Mouse (Mus musculus): ENCODE measurements at regions not wholly inside any gene's neighbourhood (a gene's known extent, or its start where the extent isn't known, plus 50 kb on each side); places are given as distances from the start of the nearest gene placed in this dataset.

GRCm38 (mm10) chr8:26226612-26227528, 107.5 kb downstream of the Gm45692 start:
- Histone ChIP-seq H3K9me3 (ENCODE audit: control insufficient read depth, low read length) (no peaks in the 10 kb centered on the region), H3K27ac (ENCODE audit: low read length) (no peak overlapping the region), H3K27me3 (replicated peaks; ENCODE audit: control insufficient read depth, insufficient read depth, low read length) (no peaks in the 10 kb centered on the region), H3K36me3 (ENCODE audit: control insufficient read depth, insufficient read depth, low read length) (no peaks in the 10 kb centered on the region), H3K9ac (ENCODE audit: low read depth, low read length) (no peak overlapping the region), H3K4me1 (ENCODE audit: control insufficient read depth, insufficient read depth, low read length) (no peaks in the 10 kb centered on the region), H3K4me3 (ENCODE audit: low read length) (no peak overlapping the region), H3K4me2 (ENCODE audit: low read depth, low read length) (no peak overlapping the region)
- 59% methylated on average over 30 of the region's 30 CpGs for WGBS
- ATAC-seq: no peak

DNA sequence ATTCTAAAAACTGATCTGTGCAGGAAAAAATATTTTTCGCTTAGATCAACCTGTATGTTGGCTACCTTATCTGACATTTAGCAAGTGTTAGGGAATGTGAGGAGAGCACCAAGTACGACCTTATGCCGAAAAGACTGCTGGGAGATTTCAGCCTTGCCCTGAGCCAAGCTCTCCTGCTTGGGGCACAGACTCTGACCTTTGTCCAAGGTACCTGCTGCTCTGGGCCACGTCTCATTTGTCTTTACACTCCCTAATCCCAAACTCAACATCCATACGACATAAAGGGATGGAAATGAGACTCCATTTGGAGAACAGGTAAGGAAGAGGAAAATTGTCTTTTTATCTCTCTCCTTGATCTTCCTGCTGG, 108.2 kb downstream of the Gm45692 start:
- no peak for ATAC-seq
- Histone ChIP-seq H3K9me3 (ENCODE audit: control insufficient read depth, low read length) (no peaks in the 10 kb centered on the region), H3K9ac (ENCODE audit: low read depth, low read length) (no peak overlapping the region), H3K36me3 (ENCODE audit: control insufficient read depth, insufficient read depth, low read length) (no peaks in the 10 kb centered on the region), H3K4me3 (ENCODE audit: low read length) (no peak overlapping the region), H3K27ac (ENCODE audit: low read length) (no peak overlapping the region), H3K4me1 (ENCODE audit: control insufficient read depth, insufficient read depth, low read length) (no peaks in the 10 kb centered on the region), H3K27me3 (replicated peaks; ENCODE audit: control insufficient read depth, insufficient read depth, low read length) (no peaks in the 10 kb centered on the region), H3K4me2 (ENCODE audit: low read depth, low read length) (no peak overlapping the region)
- WGBS: 50% methylated on average over 5 of the region's 5 CpGs

- 88% methylated on average over 8 of the region's 8 CpGs for WGBS
- Histone ChIP-seq H3K27me3 (replicated peaks; ENCODE audit: control insufficient read depth, insufficient read depth, low read length) (no peaks in the 10 kb centered on the region), H3K4me2 (ENCODE audit: low read depth, low read length) (no peak overlapping the region), H3K27ac (ENCODE audit: low read length) (no peak overlapping the region), H3K4me1 (ENCODE audit: control insufficient read depth, insufficient read depth, low read length) (no peaks in the 10 kb centered on the region), H3K4me3 (ENCODE audit: low read length) (no peak overlapping the region), H3K9me3 (ENCODE audit: control insufficient read depth, low read length) (no peaks in the 10 kb centered on the region), H3K36me3 (ENCODE audit: control insufficient read depth, insufficient read depth, low read length) (no peaks in the 10 kb centered on the region), H3K9ac (ENCODE audit: low read depth, low read length) (no peak overlapping the region)
- ATAC-seq: no peak
These were observed 110.2 kb downstream of the Gm45692 start for GRCm38 (mm10) chr8:26229548-26229947.

GRCm38 (mm10) chr8:26239075-26239474, 119.7 kb downstream of the Gm45692 start:
- H3K4me2 ChIP-seq (ENCODE audit: low read depth, low read length): no peak overlapping the region
- H3K4me1 ChIP-seq (ENCODE audit: control insufficient read depth, insufficient read depth, low read length): no peaks in the 10 kb centered on the region
- no peak overlapping the region for H3K27ac ChIP-seq (ENCODE audit: low read length)
- no peak overlapping the region for H3K9ac ChIP-seq (ENCODE audit: low read depth, low read length)
- no peak for ATAC-seq
- no peaks in the 10 kb centered on the region for H3K36me3 ChIP-seq (ENCODE audit: control insufficient read depth, insufficient read depth, low read length)
- H3K9me3 ChIP-seq (ENCODE audit: control insufficient read depth, low read length): no peaks in the 10 kb centered on the region
- 89% methylated on average over 2 of the region's 2 CpGs for WGBS
- H3K4me3 ChIP-seq (ENCODE audit: low read length): no peak overlapping the region
- H3K27me3 ChIP-seq (replicated peaks; ENCODE audit: control insufficient read depth, insufficient read depth, low read length): no peaks in the 10 kb centered on the region

- H3K9ac ChIP-seq (ENCODE audit: low read depth, low read length): no peak overlapping the region
- 33% methylated on average over 4 of the region's 4 CpGs for WGBS
- no peak overlapping the region for H3K27ac ChIP-seq (ENCODE audit: low read length)
- peak; percentile 36; the same call in 1 of the 2 replicates for ATAC-seq
- H3K36me3 ChIP-seq (ENCODE audit: control insufficient read depth, insufficient read depth, low read length): no peaks in the 10 kb centered on the region
- no peak overlapping the region for H3K4me2 ChIP-seq (ENCODE audit: low read depth, low read length)
- H3K4me1 ChIP-seq (ENCODE audit: control insufficient read depth, insufficient read depth, low read length): no peaks in the 10 kb centered on the region
- no peaks in the 10 kb centered on the region for H3K27me3 ChIP-seq (replicated peaks; ENCODE audit: control insufficient read depth, insufficient read depth, low read length)
- no peaks in the 10 kb centered on the region for H3K9me3 ChIP-seq (ENCODE audit: control insufficient read depth, low read length)
- H3K4me3 ChIP-seq (ENCODE audit: low read length): no peak overlapping the region
These were observed 120.3 kb downstream of the Gm45692 start for GRCm38 (mm10) chr8:26239604-26240003.

- Histone ChIP-seq H3K4me3 (ENCODE audit: low read length) (no peak overlapping the region), H3K9ac (ENCODE audit: low read depth, low read length) (no peak overlapping the region), H3K27ac (ENCODE audit: low read length) (no peak overlapping the region), H3K27me3 (replicated peaks; ENCODE audit: control insufficient read depth, insufficient read depth, low read length) (no peaks in the 10 kb centered on the region), H3K4me2 (ENCODE audit: low read depth, low read length) (no peak overlapping the region), H3K9me3 (ENCODE audit: control insufficient read depth, low read length) (no peaks in the 10 kb centered on the region), H3K36me3 (ENCODE audit: control insufficient read depth, insufficient read depth, low read length) (no peaks in the 10 kb centered on the region), H3K4me1 (ENCODE audit: control insufficient read depth, insufficient read depth, low read length) (no peaks in the 10 kb centered on the region)
- no peak for ATAC-seq
- WGBS: 52% methylated on average over 4 of the region's 4 CpGs
These were observed 124.4 kb downstream of the Gm45692 start for GRCm38 (mm10) chr8:26243743-26244142.

DNA sequence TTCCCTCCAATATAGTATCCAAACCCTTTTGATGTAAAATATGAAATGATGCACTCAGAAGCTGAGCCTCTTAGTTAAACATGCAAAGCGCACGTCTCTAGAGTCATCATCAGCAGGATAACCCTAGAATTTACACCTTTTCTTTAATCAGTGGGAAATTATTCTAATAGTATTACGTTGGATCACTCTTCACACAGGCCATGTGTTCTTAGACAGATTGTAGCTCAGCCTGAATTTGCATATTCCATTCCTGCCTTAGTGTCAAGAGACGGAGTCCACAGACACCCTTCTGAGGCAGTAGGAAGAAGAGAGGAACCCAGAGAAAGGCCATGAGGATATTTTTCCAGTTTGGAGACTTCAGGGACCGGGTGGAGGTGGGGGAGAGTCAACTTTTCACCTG, 125.0 kb downstream of the Gm45692 start:
- no peak overlapping the region for H3K4me2 ChIP-seq (ENCODE audit: low read depth, low read length)
- no peaks in the 10 kb centered on the region for H3K4me1 ChIP-seq (ENCODE audit: control insufficient read depth, insufficient read depth, low read length)
- no peaks in the 10 kb centered on the region for H3K27me3 ChIP-seq (replicated peaks; ENCODE audit: control insufficient read depth, insufficient read depth, low read length)
- 79% methylated on average over 5 of the region's 5 CpGs for whole genome bisulfite sequencing
- no peaks in the 10 kb centered on the region for H3K9me3 ChIP-seq (ENCODE audit: control insufficient read depth, low read length)
- ATAC-seq: no peak
- H3K27ac ChIP-seq (ENCODE audit: low read length): no peak overlapping the region
- H3K36me3 ChIP-seq (ENCODE audit: control insufficient read depth, insufficient read depth, low read length): no peaks in the 10 kb centered on the region
- H3K9ac ChIP-seq (ENCODE audit: low read depth, low read length): no peak overlapping the region
- no peak overlapping the region for H3K4me3 ChIP-seq (ENCODE audit: low read length)

DNA sequence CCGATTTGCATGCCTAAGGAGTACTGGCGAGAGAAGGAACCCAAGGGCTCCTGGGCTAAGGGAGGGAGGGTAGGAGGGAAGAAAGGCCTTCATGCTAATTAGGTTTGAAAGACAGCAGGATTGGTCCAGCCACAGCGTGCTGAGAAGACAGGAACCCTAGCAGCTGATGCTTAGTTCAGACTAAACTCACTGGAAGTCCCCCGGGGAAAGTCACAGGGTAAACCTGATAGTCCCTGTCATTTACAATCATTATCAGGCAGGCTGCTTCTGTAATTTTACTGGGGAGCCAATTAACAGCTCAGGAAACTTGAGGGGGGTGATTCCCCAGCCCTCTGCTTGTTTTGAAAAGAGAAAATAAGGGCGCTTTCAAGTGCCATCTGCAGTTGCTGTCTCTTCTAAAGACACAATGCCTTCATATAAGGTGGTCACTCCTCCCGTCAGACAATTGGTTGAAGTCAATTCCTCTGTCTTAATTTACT, 135.9 kb downstream of the Gm45692 start:
- Histone ChIP-seq H3K9ac (ENCODE audit: low read depth, low read length) (no peak overlapping the region), H3K9me3 (ENCODE audit: control insufficient read depth, low read length) (no peaks in the 10 kb centered on the region), H3K4me3 (ENCODE audit: low read length) (no peak overlapping the region), H3K27ac (ENCODE audit: low read length) (no peak overlapping the region), H3K4me1 (ENCODE audit: control insufficient read depth, insufficient read depth, low read length) (no peaks in the 10 kb centered on the region), H3K4me2 (ENCODE audit: low read depth, low read length) (no peak overlapping the region), H3K36me3 (ENCODE audit: control insufficient read depth, insufficient read depth, low read length) (no peaks in the 10 kb centered on the region), H3K27me3 (replicated peaks; ENCODE audit: control insufficient read depth, insufficient read depth, low read length) (no peaks in the 10 kb centered on the region)
- 28% methylated on average over 6 of the region's 6 CpGs for WGBS
- ATAC-seq: no peak

GRCm38 (mm10) chr8:26260294-26260693, 141.0 kb downstream of the Gm45692 start:
- Histone ChIP-seq H3K36me3 (ENCODE audit: control insufficient read depth, insufficient read depth, low read length) (no peaks in the 10 kb centered on the region), H3K27me3 (replicated peaks; ENCODE audit: control insufficient read depth, insufficient read depth, low read length) (no peaks in the 10 kb centered on the region), H3K27ac (ENCODE audit: low read length) (no peak overlapping the region), H3K4me2 (ENCODE audit: low read depth, low read length) (no peak overlapping the region), H3K4me1 (ENCODE audit: control insufficient read depth, insufficient read depth, low read length) (no peaks in the 10 kb centered on the region), H3K4me3 (ENCODE audit: low read length) (no peak overlapping the region), H3K9ac (ENCODE audit: low read depth, low read length) (no peak overlapping the region), H3K9me3 (ENCODE audit: control insufficient read depth, low read length) (no peaks in the 10 kb centered on the region)
- 43% methylated on average over 5 of the region's 5 CpGs for WGBS
- no peak for ATAC-seq
